Mouse (Mus musculus) C2C12 (cell line): ENCODE results near the gene Mphosph9. TPM values are rescaled to one million over a fixed set of nuclear protein-coding genes. Genes with fewer than 3 reads are reported as not detected.

Source experiments
- H3K27me3 ChIP-seq: one replicate; pipeline ENCODE4 v1.6.1; 2011; ENCODE audit not compliant: control insufficient read depth, insufficient read depth, insufficient read length
- H3K36me3 ChIP-seq: one replicate; pipeline ENCODE4 v1.6.1; 2011; ENCODE audit not compliant: control insufficient read depth, insufficient read depth
- H3K4me3 ChIP-seq: one replicate; pipeline ENCODE4 v1.5.1; 2011; ENCODE audit warnings: mild to moderate bottlenecking, control low read depth; ENCODE audit not compliant: poor library complexity, insufficient read depth, severe bottlenecking
- H3K79me2 ChIP-seq: one replicate; pipeline ENCODE4 v1.6.1; 2011; ENCODE audit not compliant: control insufficient read depth, insufficient read depth
- H3K79me3 ChIP-seq: one replicate; pipeline ENCODE4 v1.6.1; 2011; ENCODE audit warnings: low read depth, control low read depth
- H3ac ChIP-seq: one replicate; pipeline ENCODE3; 2011; ENCODE audit warnings: low read depth; ENCODE audit not compliant: control insufficient read depth, insufficient read length
- CEBPB ChIP-seq: IDR thresholded peaks from one replicate; pipeline ENCODE4 v1.6.1; 2011; ENCODE audit warnings: low read depth, mild to moderate bottlenecking, control low read depth, moderate library complexity
- CTCF ChIP-seq: IDR thresholded peaks from one replicate; pipeline ENCODE4 v1.5.1; 2011; ENCODE audit not compliant: control insufficient read depth, insufficient read depth, insufficient read length
- FOSL1 ChIP-seq: IDR thresholded peaks from one replicate; pipeline ENCODE4 v1.8.0; 2011; ENCODE audit warnings: mild to moderate bottlenecking, low read length; ENCODE audit not compliant: poor library complexity, insufficient read depth, severe bottlenecking
- MAX ChIP-seq: IDR thresholded peaks from one replicate; pipeline ENCODE4 v1.6.1; 2011; ENCODE audit warnings: mild to moderate bottlenecking, control low read depth
- MYOD1 ChIP-seq: IDR thresholded peaks from one replicate; pipeline ENCODE4 v1.6.1; 2011; ENCODE audit warnings: low read depth; ENCODE audit not compliant: control insufficient read depth, insufficient read length
- MYOG ChIP-seq: IDR thresholded peaks from one replicate; pipeline ENCODE4 v1.6.1; 2011; ENCODE audit not compliant: control insufficient read depth, insufficient read length; ENCODE audit errors: extremely low read depth
- USF1 ChIP-seq: IDR thresholded peaks from one replicate; pipeline ENCODE4 v1.6.1; 2011; ENCODE audit warnings: low read depth, mild to moderate bottlenecking, control low read depth, moderate library complexity
- polyA plus RNA-seq: library from polyadenylated mRNA; unstranded; fragments of >200 nt; fragmentation: generic; extraction: Trizol; gene quantifications from one replicate; pipeline ENCODE4 v1.2.1, GENCODE M21; 2012; ENCODE audit warnings: missing spikeins

The Mphosph9 gene
- polyA plus RNA-seq, 1 experiment, result 3.1 TPM

GRCm38 (mm10) chr5:124267652-124268051 lies 60.1 kb downstream of the Mphosph9 start:
- H3K27me3 ChIP-seq, result no peaks in the 10 kb centered on the region
- no peak overlapping the region for H3K4me3 ChIP-seq
- no peaks in the 10 kb centered on the region for H3K79me2 ChIP-seq
- H3K36me3 ChIP-seq, result peaks cover 17% of the 10 kb centered on the region
- no peak overlapping the region for H3ac ChIP-seq
- H3K79me3 ChIP-seq, result no peaks in the 10 kb centered on the region
- TF ChIP-seq MAX, result no peak
- TF ChIP-seq MYOG, result no peak
- TF ChIP-seq CTCF, result no peak
- TF ChIP-seq CEBPB, result no peak

GRCm38 (mm10) chr5:124266821-124267220 lies 61.0 kb downstream of the Mphosph9 start:
- no peaks in the 10 kb centered on the region for H3K79me2 ChIP-seq
- H3K4me3 ChIP-seq, result no peak overlapping the region
- H3ac ChIP-seq, result no peak overlapping the region
- H3K79me3 ChIP-seq, result no peaks in the 10 kb centered on the region
- no peak for TF ChIP-seq FOSL1
- peaks cover 17% of the 10 kb centered on the region for H3K36me3 ChIP-seq
- no peaks in the 10 kb centered on the region for H3K27me3 ChIP-seq

- Histone ChIP-seq H3K4me3 (no peak overlapping the region), H3K79me2 (no peaks in the 10 kb centered on the region), H3K36me3 (peaks cover 27% of the 10 kb centered on the region), H3ac (no peak overlapping the region), H3K27me3 (no peaks in the 10 kb centered on the region), H3K79me3 (no peaks in the 10 kb centered on the region)
- TF ChIP-seq USF1 (no peak), MYOG (no peak), CTCF (no peak), CEBPB (no peak), MYOD1 (no peak), FOSL1 (no peak), MAX (no peak)
Observed at GRCm38 (mm10) chr5:124263246-124263645, 64.5 kb downstream of the Mphosph9 start.

GRCm38 (mm10) chr5:124262090-124262489 lies 65.7 kb downstream of the Mphosph9 start:
- H3ac ChIP-seq, result no peak overlapping the region
- no peak overlapping the region for H3K4me3 ChIP-seq
- TF ChIP-seq MYOG, result no peak
- TF ChIP-seq USF1, result no peak
- no peak for TF ChIP-seq MYOD1
- no peak for TF ChIP-seq FOSL1
- TF ChIP-seq MAX, result no peak
- TF ChIP-seq CEBPB, result no peak
- no peak for TF ChIP-seq CTCF
- H3K79me2 ChIP-seq, result no peaks in the 10 kb centered on the region
- no peaks in the 10 kb centered on the region for H3K79me3 ChIP-seq
- H3K36me3 ChIP-seq, result peaks cover 38% of the 10 kb centered on the region
- H3K27me3 ChIP-seq, result no peaks in the 10 kb centered on the region

GRCm38 (mm10) chr5:124259133-124259532 lies 68.6 kb downstream of the Mphosph9 start:
- no peak for TF ChIP-seq MYOD1

GRCm38 (mm10) chr5:124258026-124258425 lies 69.7 kb downstream of the Mphosph9 start:
- Histone ChIP-seq H3K36me3 (peaks cover 42% of the 10 kb centered on the region), H3K79me2 (no peaks in the 10 kb centered on the region)
- TF ChIP-seq CEBPB (no peak), MYOG (no peak), MYOD1 (no peak), USF1 (no peak), MAX (no peak), CTCF (no peak), FOSL1 (no peak)

More at GRCm38 (mm10) chr5:124259133-124259532, 68.6 kb downstream of the Mphosph9 start:
- no peaks in the 10 kb centered on the region for H3K79me2 ChIP-seq
- no peaks in the 10 kb centered on the region for H3K79me3 ChIP-seq
- H3K27me3 ChIP-seq, result no peaks in the 10 kb centered on the region
- H3K4me3 ChIP-seq, result no peak overlapping the region
- H3K36me3 ChIP-seq, result peaks cover 42% of the 10 kb centered on the region
- no peak overlapping the region for H3ac ChIP-seq

More at GRCm38 (mm10) chr5:124258026-124258425, 69.7 kb downstream of the Mphosph9 start:
- Histone ChIP-seq H3K4me3 (no peak overlapping the region), H3ac (no peak overlapping the region), H3K79me3 (no peaks in the 10 kb centered on the region), H3K27me3 (no peaks in the 10 kb centered on the region)
